Mouse (Mus musculus): ENCODE measurements at regions not wholly inside any gene's neighbourhood (a gene's known extent, or its start where the extent isn't known, plus 50 kb on each side); places are given as distances from the start of the nearest gene placed in this dataset.

DNA sequence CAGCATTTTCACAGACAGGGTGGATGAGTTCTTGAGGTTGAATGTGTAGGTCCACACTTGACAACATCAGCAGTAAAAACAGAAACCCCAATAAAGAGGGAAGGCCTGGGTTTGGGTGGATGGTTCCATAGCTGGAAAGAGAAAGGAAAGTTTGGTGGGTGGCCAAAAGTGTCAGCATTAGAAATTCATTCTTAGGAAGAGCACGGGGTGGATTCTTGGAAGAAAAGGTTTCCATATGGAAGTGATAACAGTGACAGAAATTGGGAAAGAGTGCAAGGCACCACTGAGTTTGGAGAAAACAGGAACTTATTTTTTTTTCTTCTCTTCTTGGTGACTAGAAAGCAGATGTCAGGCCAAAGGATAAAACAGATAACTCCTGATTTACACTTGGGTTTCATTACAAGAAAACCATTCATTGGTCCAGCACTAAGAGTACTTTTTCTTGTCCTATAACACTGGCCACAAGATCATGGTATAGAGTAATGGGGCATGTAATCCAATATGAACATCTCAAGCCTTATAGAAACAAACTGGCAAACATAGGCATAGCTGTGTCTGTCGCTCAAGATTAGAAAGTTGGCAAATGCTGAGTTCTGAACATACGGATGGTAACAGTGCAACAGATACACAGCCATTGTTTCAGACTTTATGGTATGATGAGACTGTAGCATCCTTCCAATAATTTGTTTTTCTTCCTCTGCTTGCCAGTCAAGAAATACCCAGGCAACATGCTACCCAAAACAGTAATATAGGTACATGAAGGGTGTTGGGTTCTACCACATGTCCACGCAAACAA is 209.7 kb upstream of the Pard3b start:
- no peak for TF ChIP-seq CTCF (conservative IDR thresholded peaks at IDR 0.05; ENCODE audit: low read length)
- no peak for TF ChIP-seq NANOG (IDR thresholded peaks at IDR 0.05; ENCODE audit: borderline replicate concordance, low read length)
